Mouse (Mus musculus) myocyte (in vitro differentiated cells): ENCODE results near the gene 2510039O18Rik. TPM values are rescaled to one million over a fixed set of nuclear protein-coding genes. Genes with fewer than 3 reads are reported as not detected.

ENCODE experiments used
- H3K27me3 ChIP-seq: one replicate; pipeline ENCODE4 v1.6.1; 2011; ENCODE audit not compliant: control insufficient read depth, insufficient read depth, insufficient read length
- H3K36me3 ChIP-seq: one replicate; pipeline ENCODE4 v1.6.1; 2011; ENCODE audit not compliant: control insufficient read depth, insufficient read depth
- H3K4me2 ChIP-seq: one replicate; pipeline ENCODE4 v1.6.1; 2011; ENCODE audit warnings: low read depth, control low read depth
- H3K4me3 ChIP-seq: one replicate; pipeline ENCODE4 v1.5.1; 2011; ENCODE audit warnings: mild to moderate bottlenecking, control low read depth, moderate library complexity
- H3K79me2 ChIP-seq: one replicate; pipeline ENCODE4 v1.6.1; 2011; ENCODE audit not compliant: control insufficient read depth, insufficient read depth
- H3ac ChIP-seq: one replicate; pipeline ENCODE4 v1.6.1; 2011; ENCODE audit not compliant: control insufficient read depth, insufficient read length
- CEBPB ChIP-seq: IDR thresholded peaks from 2 replicates; pipeline ENCODE4 v1.6.1; 2011; ENCODE audit warnings: mild to moderate bottlenecking, moderate library complexity; ENCODE audit not compliant: poor library complexity, insufficient read depth, severe bottlenecking
- E2F4 ChIP-seq: IDR thresholded peaks from one replicate; pipeline ENCODE4 v1.6.1; 2011; ENCODE audit warnings: mild to moderate bottlenecking, control low read depth, moderate library complexity; ENCODE audit not compliant: insufficient read depth
- MAX ChIP-seq: IDR thresholded peaks from one replicate; pipeline ENCODE4 v1.6.1; 2011; ENCODE audit warnings: low read depth, mild to moderate bottlenecking, control low read depth
- MYOD1 ChIP-seq, 3 experiments: IDR thresholded peaks; one replicate each; pipeline ENCODE4 v1.6.1; 2011; ENCODE audit warnings: control low read depth in 2 of 3, low read depth in 2 of 3, mild to moderate bottlenecking in 2 of 3, moderate library complexity in 1 of 3; ENCODE audit not compliant: insufficient read length in 2 of 3, control insufficient read depth in 1 of 3
- MYOG ChIP-seq, 3 experiments: IDR thresholded peaks; one replicate each; pipeline ENCODE4 v1.6.1; 2011; ENCODE audit warnings: control low read depth in 2 of 3, low read depth in 2 of 3, mild to moderate bottlenecking in 2 of 3; ENCODE audit not compliant: insufficient read length in 2 of 3, control insufficient read depth in 1 of 3, insufficient read depth in 1 of 3
- POLR2A ChIP-seq: IDR thresholded peaks from one replicate; pipeline ENCODE4 v1.6.1; 2011; ENCODE audit warnings: low read depth, mild to moderate bottlenecking, control low read depth, moderate library complexity; ENCODE audit not compliant: insufficient read length
- POLR2AphosphoS2 ChIP-seq: IDR thresholded peaks from one replicate; pipeline ENCODE4 v1.6.1; 2011; ENCODE audit warnings: low read depth, control low read depth; ENCODE audit not compliant: insufficient read length
- REST ChIP-seq: IDR thresholded peaks from one replicate; pipeline ENCODE4 v1.6.1; 2011; ENCODE audit warnings: mild to moderate bottlenecking, control low read depth, moderate library complexity; ENCODE audit not compliant: insufficient read depth, insufficient read length
- SRF ChIP-seq: IDR thresholded peaks from one replicate; pipeline ENCODE4 v1.6.1; 2011; ENCODE audit warnings: low read depth; ENCODE audit not compliant: control insufficient read depth, insufficient read length
- TCF12 ChIP-seq: IDR thresholded peaks from one replicate; pipeline ENCODE4 v1.6.1; 2011; ENCODE audit warnings: mild to moderate bottlenecking, control low read depth; ENCODE audit not compliant: poor library complexity, insufficient read depth, severe bottlenecking
- TCF3 ChIP-seq: IDR thresholded peaks from one replicate; pipeline ENCODE4 v1.6.1; 2011; ENCODE audit warnings: low read depth, control low read depth; ENCODE audit not compliant: insufficient read length
- USF1 ChIP-seq: IDR thresholded peaks from one replicate; pipeline ENCODE4 v1.6.1; 2011; ENCODE audit warnings: low read depth, mild to moderate bottlenecking, control low read depth, moderate library complexity
- polyA plus RNA-seq: library from polyadenylated mRNA; unstranded; fragments of >200 nt; fragmentation: generic; extraction: Trizol; gene quantifications from one replicate; pipeline ENCODE4 v1.2.1, GENCODE M21; 2012; ENCODE audit warnings: missing spikeins

The 2510039O18Rik gene
- polyA plus RNA-seq, 1 experiment = 49.9 TPM

DNA sequence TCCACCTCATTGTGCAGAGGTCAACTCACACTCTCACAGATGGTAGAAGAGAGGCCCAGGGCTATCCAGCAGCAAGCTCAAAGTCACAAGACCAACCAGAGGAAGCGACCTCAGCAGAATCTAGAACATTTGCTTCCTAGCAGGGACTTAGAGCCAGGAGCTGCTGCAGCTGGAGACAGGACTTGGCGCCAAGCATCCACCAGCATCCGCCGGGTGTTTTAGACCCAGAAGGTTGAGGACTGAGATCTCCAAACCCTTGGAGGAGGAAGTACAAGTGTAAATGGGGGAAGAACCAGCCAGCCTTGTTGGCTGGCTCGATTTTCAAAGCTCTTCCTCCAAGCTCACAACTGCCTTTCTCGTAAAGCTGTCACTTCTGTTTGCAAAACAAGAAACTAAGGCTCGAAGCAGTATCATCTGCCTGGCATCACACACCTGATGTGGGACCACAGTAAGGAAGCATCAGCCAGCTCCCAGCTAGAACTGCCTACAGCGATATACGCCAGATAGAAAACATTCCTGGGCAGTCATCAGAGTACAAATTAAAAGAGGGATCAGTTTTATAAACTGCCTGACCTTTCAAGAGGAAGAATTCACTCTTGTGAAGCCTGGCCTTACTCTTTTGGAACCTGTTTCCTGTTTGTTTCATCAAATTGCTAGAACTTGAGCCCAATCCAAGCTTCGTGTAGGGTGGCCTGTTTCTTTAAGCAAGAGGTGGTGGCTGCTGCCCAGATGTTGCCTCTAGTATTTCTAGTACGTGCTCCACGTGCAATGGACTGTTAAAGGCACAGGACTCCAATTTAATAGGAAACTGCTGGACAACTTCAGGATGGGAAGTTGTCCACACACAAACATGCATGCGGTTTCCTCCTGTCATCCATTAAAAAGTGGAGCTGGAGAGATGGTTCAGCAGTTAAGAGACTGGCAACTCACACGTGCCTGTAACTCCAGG, 2.3 kb upstream of the 2510039O18Rik start:
- no peaks in the 10 kb centered on the region for H3K27me3 ChIP-seq
- no peak for TF ChIP-seq MAX
- no peak for TF ChIP-seq MYOG (IDR thresholded peaks at IDR 0.05; ENCODE audit: control insufficient read depth in 1 of 3, insufficient read depth in 1 of 3, insufficient read length in 2 of 3, low read depth in 2 of 3)
- TF ChIP-seq E2F4 = no peak
- no peak for TF ChIP-seq SRF
- no peak for TF ChIP-seq CEBPB
- no peak for TF ChIP-seq REST
- TF ChIP-seq USF1 = no peak
- TF ChIP-seq POLR2AphosphoS2 = no peak
- TF ChIP-seq TCF3 = no peak
- no peak for TF ChIP-seq POLR2A
- no peak for TF ChIP-seq TCF12
- no peak for TF ChIP-seq MYOD1 (IDR thresholded peaks at IDR 0.05; ENCODE audit: control insufficient read depth in 1 of 3, insufficient read length in 2 of 3, low read depth in 2 of 3)
- H3K36me3 ChIP-seq = no peaks in the 10 kb centered on the region
- H3K79me2 ChIP-seq = peaks cover 35% of the 10 kb centered on the region
- H3K4me3 ChIP-seq = no peak overlapping the region
- H3ac ChIP-seq = no peak overlapping the region
- H3K4me2 ChIP-seq = peak overlapping the region; percentile 26

DNA sequence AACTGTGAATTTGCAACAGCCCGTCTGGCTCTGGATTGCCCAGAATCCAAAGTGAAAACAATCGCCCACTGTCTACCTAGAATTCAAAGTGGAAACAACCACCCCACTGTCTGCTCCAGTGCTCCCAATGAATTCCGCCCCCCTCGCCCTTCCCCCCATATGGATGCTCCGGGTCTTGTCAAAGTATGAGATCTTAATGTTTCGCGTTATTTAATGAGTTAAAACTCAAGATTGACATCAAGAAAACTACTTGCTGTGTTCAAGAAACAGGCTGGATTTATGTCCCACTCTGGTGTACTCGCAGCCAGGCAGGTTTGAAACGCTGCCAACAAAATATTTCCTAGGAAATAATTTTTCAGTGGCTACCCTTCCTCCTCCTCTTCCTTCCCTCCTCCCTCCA, 584 bp upstream of the 2510039O18Rik start:
- Histone ChIP-seq H3K4me3 (peak overlapping the region; percentile 31), H3K4me2 (peak overlapping the region; percentile 99), H3ac (peak overlapping the region; percentile 99), H3K79me2 (peaks cover 32% of the 10 kb centered on the region), H3K36me3 (no peaks in the 10 kb centered on the region), H3K27me3 (no peaks in the 10 kb centered on the region)
- TF ChIP-seq MYOG (IDR thresholded peaks at IDR 0.05; ENCODE audit: control insufficient read depth in 1 of 3, insufficient read depth in 1 of 3, insufficient read length in 2 of 3, low read depth in 2 of 3) (no peak), MAX (no peak), REST (no peak), TCF3 (no peak), POLR2A (no peak), CEBPB (no peak), POLR2AphosphoS2 (no peak), E2F4 (no peak), USF1 (no peak), TCF12 (no peak), SRF (no peak), MYOD1 (IDR thresholded peaks at IDR 0.05; ENCODE audit: control insufficient read depth in 1 of 3, insufficient read length in 2 of 3, low read depth in 2 of 3) (no peak)

DNA sequence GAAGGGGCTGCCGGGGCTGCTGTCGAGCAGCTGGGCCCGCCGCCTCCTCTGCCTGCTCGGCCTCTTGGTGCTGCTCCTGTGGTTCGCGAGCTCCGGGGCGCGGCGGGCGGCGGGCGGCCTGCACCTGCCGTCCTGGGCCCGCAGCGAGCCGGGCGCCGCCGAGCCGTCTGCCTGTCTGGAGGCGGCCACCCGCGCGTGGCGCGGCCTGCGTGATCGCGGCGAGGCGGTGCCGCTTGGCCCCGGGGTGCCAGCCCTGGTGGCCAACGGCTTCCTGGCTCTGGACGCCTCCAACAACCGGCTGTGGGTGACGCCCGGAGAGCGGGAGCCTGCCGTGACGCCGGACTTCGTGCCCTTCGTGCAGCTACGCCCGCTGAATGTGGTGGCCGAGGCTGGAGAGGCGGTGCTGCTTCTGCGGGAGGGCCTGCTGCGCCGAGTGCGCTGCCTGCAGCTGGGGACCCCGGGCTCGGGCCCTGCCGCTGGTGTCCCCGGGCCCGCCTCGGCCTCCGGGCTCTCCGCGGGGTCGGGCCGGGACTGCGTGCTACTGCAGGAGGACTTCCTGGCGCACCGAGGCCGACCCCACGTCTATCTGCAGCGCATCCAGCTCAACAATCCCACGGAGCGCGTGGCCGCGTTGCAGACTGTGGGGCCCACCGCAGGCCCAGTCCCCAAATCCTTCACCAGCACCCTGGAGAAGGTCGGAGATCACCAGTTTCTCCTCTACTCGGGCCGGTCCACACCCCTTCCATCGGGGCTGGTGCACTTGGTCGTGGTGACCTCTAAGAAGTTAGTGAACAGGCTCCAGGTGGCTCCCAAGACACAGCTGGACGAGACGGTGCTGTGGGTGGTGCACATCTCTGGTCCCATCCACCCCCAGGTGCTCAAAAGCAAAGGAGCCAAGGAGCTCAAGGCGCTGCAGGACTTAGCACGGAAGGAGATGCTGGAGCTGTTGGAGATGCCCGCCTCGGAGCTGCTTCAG, 638 bp downstream of the 2510039O18Rik start:
- Histone ChIP-seq H3K36me3 (peaks cover 6% of the 10 kb centered on the region), H3K4me3 (peak overlapping the region; percentile 31), H3K27me3 (no peaks in the 10 kb centered on the region), H3ac (peak overlapping the region; percentile 99), H3K4me2 (peak overlapping the region; percentile 90), H3K79me2 (peaks cover 22% of the 10 kb centered on the region)
- peak; percentile 17 for TF ChIP-seq POLR2A
- TF ChIP-seq MYOD1 (IDR thresholded peaks at IDR 0.05; ENCODE audit: control insufficient read depth in 1 of 3, insufficient read length in 2 of 3, low read depth in 2 of 3) = peak in 2 of 3 experiments; percentile 1 to 4
- no peak for TF ChIP-seq SRF

DNA sequence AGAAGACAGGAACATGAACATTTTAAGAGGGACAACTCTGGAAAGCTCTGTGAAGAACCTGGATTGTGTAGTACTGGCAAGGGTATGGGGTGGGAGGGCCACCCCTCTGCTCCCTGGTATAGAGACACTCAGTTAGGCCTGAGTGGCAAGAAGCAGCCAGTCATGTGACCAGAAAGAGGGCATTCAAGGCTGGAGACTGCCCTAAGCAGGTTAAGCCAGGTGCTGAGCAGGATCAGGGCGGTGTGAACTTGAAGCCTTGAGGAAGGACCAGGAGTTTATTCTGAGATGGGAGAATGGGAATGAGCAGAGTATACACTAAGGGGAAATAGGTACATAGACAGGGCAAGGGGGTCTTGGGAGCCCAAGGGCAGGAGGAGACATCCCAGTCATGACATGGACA, 2.3 kb downstream of the 2510039O18Rik start:
- peaks cover 22% of the 10 kb centered on the region for H3K79me2 ChIP-seq
- TF ChIP-seq MYOG (IDR thresholded peaks at IDR 0.05; ENCODE audit: control insufficient read depth in 1 of 3, insufficient read depth in 1 of 3, insufficient read length in 2 of 3, low read depth in 2 of 3) (no peak), CEBPB (no peak), POLR2AphosphoS2 (no peak), MAX (no peak), E2F4 (no peak), MYOD1 (IDR thresholded peaks at IDR 0.05; ENCODE audit: control insufficient read depth in 1 of 3, insufficient read length in 2 of 3, low read depth in 2 of 3) (no peak), TCF3 (no peak), USF1 (no peak), SRF (no peak), TCF12 (no peak), POLR2A (no peak), REST (no peak)
- H3K36me3 ChIP-seq = peaks cover 6% of the 10 kb centered on the region
- H3K4me2 ChIP-seq = peak overlapping the region; percentile 90
- H3K4me3 ChIP-seq = no peak overlapping the region
- H3ac ChIP-seq = no peak overlapping the region
- no peaks in the 10 kb centered on the region for H3K27me3 ChIP-seq
